Mouse (Mus musculus): Measurements from ENCODE around the gene Epn2.
"Not testable (repeated sequence)": the region's sequence is repeated elsewhere in the genome, so short reads cannot be mapped to it uniquely, and the experiment has no call there.

The Epn2 gene

DNA sequence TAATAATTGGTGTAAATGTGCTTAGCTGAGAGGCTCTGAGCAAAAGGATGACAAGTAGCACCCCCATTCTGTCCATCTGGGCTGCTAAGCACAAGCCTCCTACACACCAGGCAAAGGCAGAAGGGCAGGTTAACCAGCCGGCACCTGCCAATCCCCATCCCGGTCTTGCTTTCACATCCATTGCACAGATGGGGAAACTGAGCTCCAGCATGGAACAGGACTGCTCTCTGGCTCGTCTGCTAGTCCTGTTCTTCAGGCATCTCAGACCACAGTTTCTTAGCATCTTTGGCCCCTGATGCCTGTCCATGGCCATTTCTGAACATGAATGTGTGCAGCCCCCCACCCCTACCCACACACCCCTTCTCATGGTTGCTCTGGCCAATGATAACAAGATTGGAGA, 12.6 kb upstream of the Epn2 start:
- DNase-seq (ENCODE audit: low spot score in 2 of 2) = no peak

DNA sequence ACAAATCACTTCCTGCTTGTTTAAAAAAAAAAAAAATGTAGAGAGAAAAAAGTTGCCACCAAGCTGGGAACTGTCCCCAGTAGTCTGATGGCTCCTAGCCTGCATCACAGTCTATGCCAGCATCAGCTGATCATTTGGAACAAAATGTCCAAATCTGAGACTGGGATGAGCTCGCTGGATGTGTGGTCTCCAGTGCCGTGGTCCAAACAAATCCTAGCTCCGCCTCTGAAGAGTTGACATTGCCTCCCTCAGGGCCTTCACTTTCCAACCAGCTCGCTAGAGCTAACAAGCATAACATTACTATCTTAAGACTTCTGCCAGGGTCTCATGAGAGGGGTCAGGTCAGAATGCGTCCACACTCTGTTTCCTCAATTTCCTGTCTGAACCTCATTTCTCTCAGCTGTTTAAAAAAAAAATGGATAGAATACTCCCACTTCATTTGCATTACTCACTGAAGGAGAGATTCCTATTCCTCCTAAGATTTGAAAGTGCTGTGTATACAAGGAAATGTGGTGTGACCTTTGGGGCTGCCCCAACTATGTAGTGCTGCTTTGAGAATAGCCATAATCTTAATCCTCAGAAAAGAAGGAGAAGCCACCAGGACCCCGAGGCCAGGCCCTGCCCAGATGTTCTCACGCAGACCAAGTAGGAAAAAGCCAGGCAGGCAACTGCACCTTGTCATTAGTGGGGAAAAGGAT, 11.2 kb upstream of the Epn2 start:
- peak; percentile 78 to 82 for DNase-seq (ENCODE audit: low spot score in 2 of 2)

DNA sequence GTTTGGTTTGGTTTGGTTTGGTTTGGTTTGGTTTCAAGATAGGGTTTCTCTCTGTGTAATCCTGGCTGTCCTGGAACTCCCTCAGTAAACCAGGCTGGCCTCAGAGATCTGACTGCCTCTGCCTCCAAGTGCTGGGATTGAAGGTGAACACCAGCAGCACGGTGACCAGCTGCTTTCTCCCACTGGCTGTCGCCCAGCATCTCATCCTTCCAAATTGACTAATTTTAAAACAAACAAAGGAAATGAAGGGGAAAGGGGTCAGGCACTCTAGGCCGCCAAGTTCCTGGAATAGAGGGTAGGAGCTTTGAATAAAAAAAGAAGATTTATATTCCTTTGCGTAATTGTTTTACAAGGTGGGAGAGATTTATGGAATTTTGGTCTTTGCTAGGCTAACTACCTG, 5.9 kb upstream of the Epn2 start:
- DNase-seq (ENCODE audit: low spot score in 2 of 2) = no peak

DNA sequence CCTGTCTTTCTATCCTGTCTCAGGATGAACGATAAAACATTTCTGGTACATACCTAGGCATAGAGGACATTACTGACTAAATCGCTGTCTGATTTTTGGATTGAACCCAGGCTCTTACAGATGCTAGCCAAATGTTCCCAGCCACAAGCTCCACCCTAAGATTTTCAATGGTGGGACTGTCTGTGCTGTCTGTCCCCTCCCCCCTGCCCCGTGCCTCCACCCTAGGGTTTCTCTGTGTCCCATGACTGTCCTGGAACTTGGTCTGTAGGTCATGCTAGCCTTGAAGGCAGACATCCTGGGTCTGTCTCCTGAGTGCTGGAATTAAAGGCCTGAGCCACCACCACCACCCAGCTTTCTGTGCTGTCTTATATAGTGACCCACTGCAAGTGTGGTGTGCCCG, 5.3 kb upstream of the Epn2 start:
- DNase-seq (ENCODE audit: low spot score in 2 of 2) = no peak

DNA sequence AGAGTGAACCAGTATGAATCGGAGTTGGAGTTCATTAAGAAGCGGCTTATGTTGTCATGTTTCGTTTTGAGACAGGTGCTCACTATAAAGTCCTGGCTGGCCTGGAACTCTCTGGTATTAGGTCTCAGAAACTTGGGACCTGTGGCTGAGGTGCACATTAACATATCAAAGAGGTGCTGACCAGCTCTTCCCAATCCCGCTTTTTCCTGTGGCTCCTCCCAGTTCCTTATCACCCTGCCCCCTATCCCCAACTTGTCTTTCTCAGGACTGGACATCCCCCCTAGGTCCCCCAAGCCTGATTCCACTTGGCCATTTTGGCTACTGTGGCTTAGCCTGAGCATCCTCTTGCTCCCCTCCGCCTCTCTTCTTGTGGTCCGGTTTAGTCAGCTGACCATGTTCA, 4.6 kb upstream of the Epn2 start:
- no peak for DNase-seq (ENCODE audit: low spot score in 2 of 2)

DNA sequence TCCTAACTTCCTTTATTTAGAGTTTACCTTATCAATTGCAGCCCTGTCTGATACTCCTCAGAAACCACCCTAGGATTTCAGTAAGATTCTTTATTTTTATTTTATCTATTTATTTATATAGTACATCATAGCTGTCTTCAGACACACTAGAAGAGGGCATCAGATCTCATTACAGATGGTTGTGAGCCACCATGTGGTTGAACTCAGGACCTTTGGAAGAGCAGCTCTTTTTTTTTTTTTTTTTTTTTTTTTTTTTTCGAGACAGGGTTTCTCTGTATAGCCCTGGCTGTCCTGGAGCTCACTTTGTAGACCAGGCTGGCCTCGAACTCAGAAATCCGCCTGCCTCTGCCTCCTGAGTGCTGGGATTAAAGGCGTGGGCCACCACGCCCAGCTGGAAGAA, 3.3 kb upstream of the Epn2 start:
- DNase-seq (ENCODE audit: low spot score in 2 of 2) = not testable (repeated sequence)

DNA sequence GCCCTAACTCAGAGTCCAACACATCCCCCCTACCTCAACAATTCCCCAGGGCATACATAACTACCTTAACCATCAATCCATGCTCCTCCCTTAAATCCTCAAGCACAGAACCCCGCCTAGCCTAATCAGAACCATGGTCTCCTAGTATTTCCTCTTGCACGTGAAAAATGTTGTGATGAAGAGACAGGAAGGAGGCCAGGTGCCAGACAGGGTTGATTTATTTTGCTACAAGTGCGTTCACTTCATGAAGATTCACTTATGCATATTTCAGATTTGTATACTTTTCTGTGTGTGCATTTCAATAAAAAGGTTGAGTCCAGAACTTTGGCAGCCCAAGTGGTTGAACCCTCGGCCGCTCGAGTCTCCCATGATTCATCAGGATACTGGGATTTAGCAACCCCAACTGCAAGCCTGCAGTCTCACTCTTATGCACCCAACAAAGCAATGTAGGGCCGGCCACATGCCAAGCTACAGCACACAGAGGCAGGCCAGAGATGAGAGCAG, 443 bp upstream of the Epn2 start:
- DNase-seq (ENCODE audit: low spot score in 2 of 2) = no peak

DNA sequence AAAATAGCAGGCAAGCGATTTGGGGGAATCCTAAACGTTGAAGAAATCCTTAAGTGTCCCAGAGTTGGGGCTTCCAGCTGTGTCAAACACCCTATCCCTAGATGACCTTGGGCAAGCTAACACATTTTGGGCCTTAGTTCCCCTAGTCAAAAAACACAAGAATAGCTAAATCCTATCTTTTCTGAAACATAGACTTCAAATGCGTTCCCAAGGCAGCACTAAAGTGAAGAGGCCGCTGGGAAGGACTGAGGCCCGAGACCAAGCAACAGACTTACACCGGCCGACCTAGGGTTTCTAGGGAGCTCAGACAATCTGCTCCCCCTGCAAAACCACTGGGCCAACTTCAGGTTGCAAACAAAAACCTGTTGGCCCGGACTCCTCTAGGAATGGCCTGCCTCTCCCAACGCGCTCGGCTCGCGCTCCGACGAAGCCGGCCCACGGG, 925 bp downstream of the Epn2 start:
- no peak for DNase-seq (ENCODE audit: low spot score in 2 of 2)

DNA sequence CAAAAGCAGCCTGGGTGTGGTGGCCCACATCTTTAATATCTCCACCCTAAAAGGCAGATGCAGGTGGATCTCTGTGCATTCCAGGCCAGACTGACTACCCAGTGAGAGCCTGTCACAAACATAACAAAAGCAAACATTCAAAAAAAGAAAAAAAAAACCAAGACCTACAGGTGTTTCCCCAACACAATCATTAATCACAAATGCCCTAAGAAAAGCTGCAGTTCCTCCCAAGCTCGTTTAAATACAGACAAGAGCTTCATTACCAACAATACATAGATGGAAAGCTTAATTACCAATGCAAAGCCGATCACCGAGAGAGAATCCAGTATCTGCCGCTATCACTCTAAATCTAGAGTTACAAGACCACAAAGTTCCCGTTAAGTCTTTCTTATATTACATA, 1.5 kb downstream of the Epn2 start:
- DNase-seq (ENCODE audit: low spot score in 2 of 2) = no peak

DNA sequence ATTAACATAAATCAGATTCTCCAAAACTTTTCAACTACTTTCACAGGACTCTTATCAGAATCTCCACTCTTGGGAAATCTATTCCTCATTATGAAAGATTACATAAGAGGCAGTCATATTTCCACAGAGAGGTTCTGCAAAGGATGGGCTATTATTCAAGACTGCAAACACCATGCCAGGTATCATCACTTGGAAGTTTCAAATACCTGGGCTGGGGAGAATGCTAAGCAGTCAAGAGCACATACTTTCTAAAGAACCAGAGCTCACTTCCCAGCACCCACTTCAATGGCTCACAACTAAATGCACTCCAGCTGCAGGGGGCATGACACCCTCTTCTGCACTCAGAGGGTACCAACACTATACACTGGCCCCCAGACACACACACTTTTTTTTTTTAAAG, 2.1 kb downstream of the Epn2 start:
- no peak for DNase-seq (ENCODE audit: low spot score in 2 of 2)

DNA sequence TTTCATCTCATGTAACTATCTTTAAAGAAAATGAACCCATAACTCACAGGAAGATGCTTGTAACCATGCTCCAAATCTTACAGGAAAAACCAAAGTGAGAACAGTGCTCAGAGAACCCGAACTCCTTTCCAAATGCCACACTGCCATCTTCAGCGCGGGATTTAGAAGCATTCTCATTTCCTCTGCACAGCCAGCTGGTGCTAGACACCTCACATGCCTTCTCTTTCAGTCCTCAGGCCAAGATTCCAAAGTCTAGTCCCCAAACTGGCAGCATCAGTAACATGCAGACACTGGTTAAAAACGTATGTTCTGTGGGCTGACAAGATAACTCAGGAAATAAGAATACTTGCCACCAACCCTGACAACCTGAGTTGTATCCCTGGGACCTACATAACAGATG, 6.2 kb downstream of the Epn2 start:
- DNase-seq (ENCODE audit: low spot score in 2 of 2) = no peak

DNA sequence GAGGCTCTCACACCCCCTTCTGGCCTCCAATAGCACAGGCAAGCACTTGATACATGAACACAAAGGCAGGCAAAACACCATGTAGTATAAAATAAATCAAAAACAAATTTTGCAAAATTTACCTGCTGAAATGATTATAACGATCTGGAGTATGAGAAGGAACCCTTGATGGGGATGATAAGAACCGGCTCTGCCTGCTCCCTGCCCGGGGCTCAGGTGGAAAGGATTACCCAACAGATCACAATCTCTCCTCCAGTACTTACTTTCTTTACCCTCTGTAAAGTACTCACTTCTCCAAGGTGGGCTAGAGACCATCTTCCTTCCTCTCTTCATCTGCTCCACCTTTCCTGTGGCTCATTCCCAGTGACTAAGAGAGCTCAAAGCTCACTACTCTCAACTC, 8.3 kb downstream of the Epn2 start:
- no peak for DNase-seq (ENCODE audit: low spot score in 2 of 2)

DNA sequence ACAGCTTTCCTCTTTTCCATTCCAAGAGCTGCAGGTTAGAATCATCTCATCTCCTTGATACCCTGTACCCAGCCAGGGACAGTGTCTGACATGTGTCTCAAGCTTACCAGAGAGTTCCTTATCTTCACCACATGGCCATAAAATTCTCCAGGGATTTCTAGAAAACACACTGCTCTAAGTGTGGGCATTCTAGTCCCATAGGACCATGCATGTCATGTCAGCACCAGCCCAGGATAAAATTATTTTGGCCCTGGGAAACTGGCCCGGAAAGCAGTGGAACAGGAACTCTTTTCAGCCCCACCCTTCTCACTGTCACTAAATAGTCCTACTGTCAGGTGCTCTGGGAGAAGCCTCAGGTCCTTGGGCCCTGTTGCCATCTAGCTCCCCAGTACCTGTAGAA, 9.8 kb downstream of the Epn2 start:
- DNase-seq (ENCODE audit: low spot score in 2 of 2) = peak; percentile 19 to 41

DNA sequence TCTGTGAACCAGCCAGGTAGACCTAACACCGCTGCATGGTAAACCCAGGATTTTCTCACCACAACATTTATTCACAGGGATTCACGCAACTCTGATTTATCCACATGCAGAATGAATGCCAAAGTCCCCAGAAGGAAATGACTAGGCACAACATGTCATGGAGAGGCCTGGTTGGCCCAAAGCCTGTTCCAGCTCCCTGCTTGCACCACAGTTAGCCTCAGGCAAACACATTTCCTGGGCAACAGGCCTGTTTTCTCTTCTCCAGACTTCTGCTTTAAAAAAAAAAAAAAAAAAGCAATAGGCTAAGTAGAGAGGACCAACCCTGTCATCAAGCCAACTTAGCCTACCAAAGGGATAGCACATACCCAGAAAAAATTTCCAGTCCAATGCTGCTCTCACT, 14.9 kb downstream of the Epn2 start:
- DNase-seq (ENCODE audit: low spot score in 2 of 2) = peak; percentile 70 to 79

DNA sequence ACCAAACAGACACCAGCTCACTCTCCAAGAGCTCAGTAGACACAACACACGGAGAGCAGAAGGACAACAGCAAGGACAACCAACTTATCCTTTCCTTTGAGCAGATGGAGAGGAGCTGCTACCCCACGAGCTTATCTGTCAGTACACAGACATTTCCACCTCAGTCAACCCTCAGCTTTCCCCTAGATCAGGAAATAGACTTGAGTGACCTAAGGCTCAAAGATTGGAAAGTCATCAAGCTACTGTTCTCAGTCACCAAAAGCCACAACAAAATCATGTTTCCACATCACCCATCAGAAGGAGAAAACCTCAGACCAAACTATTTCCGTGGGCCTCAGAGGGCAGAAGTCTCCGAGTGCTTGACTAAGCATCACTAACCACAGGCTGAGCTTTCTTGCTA, 15.5 kb downstream of the Epn2 start:
- DNase-seq (ENCODE audit: low spot score in 2 of 2) = peak; percentile 20 to 36

DNA sequence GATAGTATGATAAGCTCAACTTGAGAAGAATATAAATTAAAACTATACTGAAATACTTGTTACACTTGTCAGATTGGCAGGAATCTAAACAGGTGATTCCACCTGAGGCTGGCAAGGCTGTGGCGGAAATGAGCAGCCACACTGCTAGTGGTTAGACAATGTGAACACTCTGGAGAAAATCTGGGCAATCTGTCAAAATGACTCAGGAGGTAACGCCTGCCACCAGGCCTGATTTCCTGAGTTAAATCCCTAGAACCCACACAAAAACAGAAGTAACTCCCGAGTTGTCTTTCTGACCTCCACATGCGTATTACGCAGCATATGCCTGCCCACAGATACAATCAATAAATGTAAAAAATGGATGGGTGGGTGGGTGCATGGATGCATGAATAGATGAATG, 17.1 kb downstream of the Epn2 start:
- DNase-seq (ENCODE audit: low spot score in 2 of 2) = peak; percentile 42 to 51

DNA sequence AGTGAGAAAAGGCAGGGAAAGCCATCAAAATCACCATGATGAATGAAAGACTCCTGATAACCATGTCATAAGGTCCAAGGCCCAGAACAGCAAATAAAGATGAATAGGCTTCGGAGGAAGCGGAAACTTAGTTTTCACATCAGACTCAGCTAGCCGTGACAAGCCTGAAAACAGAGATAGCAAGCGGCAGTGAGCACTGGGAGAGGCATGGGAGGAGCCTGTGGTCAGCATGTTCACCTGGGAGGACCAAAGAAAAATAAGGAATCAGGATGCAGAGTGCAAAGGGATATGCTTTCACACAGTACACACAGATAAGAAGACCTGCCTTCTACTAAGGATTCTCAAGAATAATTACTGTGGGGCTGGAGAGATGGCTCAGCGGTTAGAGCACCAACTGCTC, 19.9 kb downstream of the Epn2 start:
- no peak for DNase-seq (ENCODE audit: low spot score in 2 of 2)

DNA sequence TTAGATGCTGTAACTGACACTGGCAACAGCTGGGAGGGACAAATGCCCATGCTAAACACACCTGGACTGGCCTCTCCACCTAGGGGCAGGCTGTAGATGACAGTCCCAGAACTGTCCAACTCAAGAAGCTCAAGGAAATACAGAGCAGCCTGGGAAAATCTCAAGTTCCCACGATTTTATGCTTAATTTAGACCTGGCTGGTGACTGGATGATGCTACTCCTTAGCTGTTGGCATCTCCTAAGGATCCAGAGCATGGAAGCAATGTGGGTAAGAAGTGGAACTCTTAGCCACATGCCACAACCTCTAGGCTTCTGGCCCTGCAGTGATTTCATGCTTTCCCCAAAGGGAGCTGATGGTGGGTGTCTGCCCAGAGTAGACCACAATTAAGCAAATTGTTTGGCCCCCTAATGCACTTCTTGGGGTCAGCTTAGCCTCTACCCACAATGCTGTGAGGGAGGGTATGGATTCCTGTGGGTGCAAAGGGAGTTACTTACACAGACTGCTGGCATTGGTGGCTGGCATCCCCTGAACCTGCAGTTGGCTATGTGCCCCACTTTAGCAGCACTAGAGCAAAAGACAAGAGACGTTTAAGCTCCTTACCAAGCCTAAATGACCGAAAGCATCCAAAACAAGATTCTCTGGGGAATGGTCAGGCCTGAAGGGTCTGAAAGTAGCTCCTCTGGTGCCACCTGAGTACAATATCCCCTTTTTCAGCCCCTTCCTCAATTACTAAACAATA, 26.3 kb downstream of the Epn2 start:
- no peak for DNase-seq (ENCODE audit: low spot score in 2 of 2)

DNA sequence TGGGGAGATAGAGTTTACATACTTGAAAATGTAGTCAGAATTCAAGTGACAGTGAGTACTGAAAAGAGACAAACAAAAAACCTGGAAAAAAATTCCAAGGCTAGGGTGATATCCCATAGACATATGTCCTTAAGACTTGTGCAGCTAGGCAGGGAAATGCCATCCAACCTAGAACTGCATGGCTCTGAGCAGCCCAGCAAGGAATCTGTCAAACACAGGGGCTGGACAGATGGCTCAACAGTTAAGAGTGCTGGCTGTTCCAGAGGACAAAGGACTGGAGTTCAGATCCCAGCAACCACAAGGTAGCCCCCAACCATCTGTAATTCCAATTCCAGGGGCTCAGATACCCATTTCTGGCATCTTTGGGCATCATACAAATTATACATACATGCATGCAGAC, 28.9 kb downstream of the Epn2 start:
- no peak for DNase-seq (ENCODE audit: low spot score in 2 of 2)

DNA sequence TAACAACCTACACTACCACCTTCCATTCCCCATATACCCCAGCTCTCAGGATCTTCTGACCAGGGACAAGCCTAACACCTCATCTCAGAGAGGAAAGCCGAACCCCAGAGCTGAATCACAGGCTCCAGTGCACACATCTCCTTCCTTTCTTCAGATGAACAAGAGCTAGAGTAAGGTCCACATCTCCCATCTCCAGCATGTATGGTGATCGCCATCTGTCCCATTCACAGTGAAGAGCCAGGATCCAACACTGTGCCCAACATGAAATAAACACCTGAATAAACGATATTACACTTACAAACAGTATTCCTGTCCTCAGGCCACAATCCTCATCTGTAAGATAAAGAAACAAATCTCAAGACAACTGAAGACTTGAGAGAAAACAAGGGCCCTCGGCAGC, 31.8 kb downstream of the Epn2 start:
- no peak for DNase-seq (ENCODE audit: low spot score in 2 of 2)

DNA sequence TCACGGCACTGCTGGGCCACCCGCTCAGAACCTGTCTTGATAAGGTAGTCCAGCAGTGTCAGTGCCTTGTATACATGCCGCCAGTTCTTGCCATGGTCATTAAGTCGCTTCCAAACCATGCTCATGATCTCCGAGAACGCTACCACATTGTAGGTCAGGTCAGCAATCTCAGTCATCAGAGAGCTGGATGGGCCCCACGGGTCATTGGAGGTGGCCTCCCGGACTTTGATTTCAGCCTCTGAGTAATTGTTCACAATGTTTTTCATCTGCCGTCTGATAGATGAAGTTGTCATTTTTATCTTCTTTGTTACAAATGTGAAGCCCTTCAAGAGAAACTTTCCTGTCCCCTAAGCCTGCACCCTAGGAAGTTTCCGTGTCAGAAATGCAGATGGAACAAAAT, 33.0 kb downstream of the Epn2 start:
- no peak for DNase-seq (ENCODE audit: low spot score in 2 of 2)

DNA sequence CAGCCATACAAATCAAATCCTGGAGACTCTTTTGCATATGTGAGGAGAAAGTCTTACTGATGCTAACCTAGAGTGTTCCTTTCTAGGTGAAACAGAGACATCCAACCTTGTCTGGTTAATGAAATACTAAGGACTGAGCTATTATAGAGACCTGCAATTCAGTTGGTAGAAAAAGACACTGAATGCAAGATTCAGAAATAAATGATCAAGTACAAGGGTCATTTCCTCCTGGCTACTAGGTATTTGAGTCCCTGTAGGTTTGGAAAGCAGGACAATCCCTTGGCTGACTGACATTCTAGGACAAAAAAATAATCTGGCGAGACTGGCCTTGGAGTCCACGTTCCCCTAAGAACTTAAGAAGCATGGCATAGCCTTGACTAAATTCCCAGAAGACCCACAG, 33.9 kb downstream of the Epn2 start:
- no peak for DNase-seq (ENCODE audit: low spot score in 2 of 2)

DNA sequence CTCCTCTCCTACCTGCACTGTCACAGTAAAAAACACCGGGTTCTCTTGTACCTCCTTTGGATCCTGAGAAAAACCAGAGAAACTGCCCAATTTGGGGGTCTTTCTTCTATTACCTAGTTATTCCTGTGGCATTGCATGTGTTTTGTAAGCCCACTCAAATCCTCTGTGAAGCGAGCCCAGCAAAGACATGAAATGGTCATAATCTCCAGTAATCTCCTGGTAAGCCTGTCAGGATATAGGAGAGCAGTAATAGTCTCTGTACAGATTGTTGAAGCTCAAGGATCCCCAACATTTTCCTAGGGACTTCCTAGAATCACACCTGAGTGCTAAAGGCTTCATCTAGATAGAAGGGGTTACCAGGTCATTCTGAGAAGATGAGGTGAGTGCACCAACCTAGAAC, 38.4 kb downstream of the Epn2 start:
- DNase-seq (ENCODE audit: low spot score in 2 of 2) = no peak

DNA sequence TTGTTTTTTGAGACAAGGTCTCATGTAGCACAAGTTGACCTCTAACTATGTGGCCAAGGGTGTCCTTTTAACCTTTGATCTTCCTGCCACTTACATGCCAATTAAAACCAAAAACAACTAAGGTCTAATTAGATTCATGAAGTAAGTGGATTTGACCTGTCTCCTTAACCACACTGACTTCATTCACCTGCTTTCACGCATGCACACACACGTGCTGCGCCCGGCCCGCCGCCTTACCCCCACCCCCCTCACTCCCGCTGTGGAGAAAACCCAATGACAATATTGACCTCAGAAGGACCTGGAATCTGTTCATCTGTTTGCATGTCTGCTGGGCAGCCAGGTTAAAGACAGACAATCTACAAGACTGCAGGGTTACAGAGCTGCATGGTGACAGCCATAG, 38.8 kb downstream of the Epn2 start:
- DNase-seq (ENCODE audit: low spot score in 2 of 2) = no peak

Measured in heart, adult 9 months (tissue).